Mouse (Mus musculus) CH12.LX (cell line): ENCODE measurements around the gene Id4. TPM values are rescaled to one million over a fixed set of nuclear protein-coding genes. Genes with fewer than 3 reads are reported as not detected.

ENCODE experiments used
- DNase-seq: peaks from one replicate; pipeline ENCODE4 v3.0.0-alpha.2; 2013; ENCODE audit errors: extremely low read depth
- H3K27ac ChIP-seq: 2 replicates; pipeline ENCODE4 v1.5.1; 2012; ENCODE audit warnings: low read depth, mild to moderate bottlenecking, control low read depth, moderate library complexity; ENCODE audit not compliant: insufficient read depth
- H3K27me3 ChIP-seq: replicated peaks from 2 replicates; pipeline ENCODE3; 2012; ENCODE audit warnings: inconsistent platforms
- H3K36me3 ChIP-seq, 2 experiments: replicated peaks in 1 of 2; 2 replicates each; pipeline versions ENCODE3 to v1.6.1; 2012; ENCODE audit warnings: inconsistent platforms in 1 of 2, low read length in 1 of 2, mild to moderate bottlenecking in 1 of 2, mixed read lengths in 1 of 2, moderate library complexity in 1 of 2; ENCODE audit not compliant: control insufficient read depth in 1 of 2, insufficient read depth in 1 of 2
- H3K4me1 ChIP-seq, 2 experiments: 2 replicates each; pipeline ENCODE4 v1.6.1; 2012; ENCODE audit warnings: inconsistent platforms in 1 of 2, moderate library complexity in 1 of 2; ENCODE audit not compliant: insufficient read depth in 2 of 2, control insufficient read depth in 1 of 2
- H3K4me2 ChIP-seq: 2 replicates; pipeline ENCODE4 v1.6.1; 2012; ENCODE audit warnings: low read depth, mild to moderate bottlenecking, control low read depth; ENCODE audit not compliant: poor library complexity, insufficient read depth, severe bottlenecking
- H3K4me3 ChIP-seq, 3 experiments: fragments of 150-350 bp in 1 of 3; sonication (generic) in 1 of 3; replicated peaks in 1 of 3; 2 replicates each; pipeline versions ENCODE3 to v1.5.1; 2011 to 2012; ENCODE audit warnings: low read depth in 2 of 3, low read length in 2 of 3, mild to moderate bottlenecking in 2 of 3, moderate library complexity in 2 of 3, control low read depth in 1 of 3, improper control_type of control experiment in 1 of 3, inconsistent platforms in 1 of 3, mixed read lengths in 1 of 3; ENCODE audit not compliant: poor library complexity in 1 of 3
- H3K79me2 ChIP-seq: replicated peaks from 2 replicates; pipeline ENCODE4 v1.6.1; 2012; ENCODE audit warnings: mild to moderate bottlenecking, moderate library complexity; ENCODE audit not compliant: control insufficient read depth, poor library complexity, insufficient read depth, severe bottlenecking; ENCODE audit errors: extremely low read depth
- H3K9ac ChIP-seq: 2 replicates; pipeline ENCODE4 v1.6.1; 2012; ENCODE audit warnings: low read depth, mild to moderate bottlenecking, control low read depth, moderate library complexity; ENCODE audit not compliant: insufficient read depth
- H3K9me3 ChIP-seq: replicated peaks from 2 replicates; pipeline ENCODE3; 2012; ENCODE audit warnings: low read length, inconsistent platforms, mixed read lengths
- CTCF ChIP-seq, 2 experiments: IDR thresholded peaks in 1 of 2; conservative IDR thresholded peaks in 1 of 2; 2 replicates each; pipeline ENCODE4 v1.5.1; 2011 to 2012; ENCODE audit warnings: low read depth in 2 of 2, low read length in 2 of 2, improper control_type of control experiment in 1 of 2, inconsistent platforms in 1 of 2, mild to moderate bottlenecking in 1 of 2, moderate library complexity in 1 of 2
- ELF1 ChIP-seq: IDR thresholded peaks from 2 replicates; pipeline ENCODE4 v1.6.1; 2014; ENCODE audit warnings: low read depth, mild to moderate bottlenecking, inconsistent platforms, low read length, improper control_type of control experiment
- EP300 ChIP-seq: IDR thresholded peaks from 2 replicates; pipeline ENCODE4 v1.6.1; 2011; ENCODE audit warnings: low read length, improper control_type of control experiment
- GABPA ChIP-seq: IDR thresholded peaks from 2 replicates; pipeline ENCODE4 v1.6.1; 2012; ENCODE audit warnings: low read depth, low read length, improper control_type of control experiment, inconsistent platforms; ENCODE audit not compliant: insufficient replicate concordance
- HCFC1 ChIP-seq: IDR thresholded peaks from 2 replicates; pipeline ENCODE4 v1.6.1; 2012; ENCODE audit warnings: low read depth, mild to moderate bottlenecking, inconsistent platforms, low read length, improper control_type of control experiment
- IRF4 ChIP-seq: IDR thresholded peaks from 2 replicates; pipeline ENCODE4 v1.6.1; 2014; ENCODE audit warnings: low read depth, mild to moderate bottlenecking, inconsistent platforms, low read length, improper control_type of control experiment
- JUN ChIP-seq: IDR thresholded peaks from 2 replicates; pipeline ENCODE4 v1.6.1; 2011; ENCODE audit warnings: low read depth, mild to moderate bottlenecking, low read length, improper control_type of control experiment, moderate library complexity; ENCODE audit not compliant: insufficient read depth
- KAT2A ChIP-seq: IDR thresholded peaks from 2 replicates; pipeline ENCODE4 v1.6.1; 2012; ENCODE audit warnings: low read length, improper control_type of control experiment, inconsistent platforms; ENCODE audit not compliant: insufficient replicate concordance
- MAX ChIP-seq: IDR thresholded peaks from 2 replicates; pipeline ENCODE4 v1.6.1; 2011; ENCODE audit warnings: low read length, improper control_type of control experiment
- POLR2AphosphoS2 ChIP-seq: IDR thresholded peaks from 2 replicates; pipeline ENCODE4 v1.6.1; 2011; ENCODE audit warnings: low read depth, low read length, improper control_type of control experiment
- RAD21 ChIP-seq: IDR thresholded peaks from 2 replicates; pipeline ENCODE4 v1.6.1; 2011; ENCODE audit warnings: low read depth, mild to moderate bottlenecking, low read length, improper control_type of control experiment, moderate library complexity
- RCOR1 ChIP-seq: conservative IDR thresholded peaks from 2 replicates; pipeline ENCODE4 v1.6.1; 2012; ENCODE audit warnings: low read depth, mild to moderate bottlenecking, inconsistent platforms, low read length, improper control_type of control experiment
- SMC3 ChIP-seq: IDR thresholded peaks from 2 replicates; pipeline ENCODE4 v1.6.1; 2011; ENCODE audit warnings: low read depth, low read length, improper control_type of control experiment
- TBP ChIP-seq: conservative IDR thresholded peaks from 2 replicates; pipeline ENCODE4 v1.6.1; 2011; ENCODE audit warnings: low read depth, low read length, improper control_type of control experiment
- UBTF ChIP-seq: IDR thresholded peaks from 2 replicates; pipeline ENCODE4 v1.6.1; 2012; ENCODE audit warnings: low read depth, mild to moderate bottlenecking, inconsistent platforms, low read length, improper control_type of control experiment, moderate library complexity
- ZKSCAN1 ChIP-seq: IDR thresholded peaks from 2 replicates; pipeline ENCODE4 v1.6.1; 2012; ENCODE audit warnings: low read depth, inconsistent platforms, low read length, improper control_type of control experiment, borderline replicate concordance
- ZMIZ1 ChIP-seq: IDR thresholded peaks from 2 replicates; pipeline ENCODE4 v1.6.1; 2012; ENCODE audit warnings: low read depth, mild to moderate bottlenecking, inconsistent platforms, low read length, improper control_type of control experiment
- ZNF384 ChIP-seq: IDR thresholded peaks from 2 replicates; pipeline ENCODE4 v1.6.1; 2012; ENCODE audit warnings: low read depth, low read length, improper control_type of control experiment, inconsistent platforms
- dilution Hi-C: fragments of 300-500 bp; cut with MboI; formaldehyde crosslinking; loops from 2 replicates; pipeline ENCODE4 v1.14.3; 2020; ENCODE audit warnings: low sequenced_read_pairs; ENCODE audit not compliant: extremely low pct_unique_long_range_greater_than_20kb, extremely low pct_ligation_motif_present
- in situ Hi-C: fragments of 300-500 bp; cut with MboI; formaldehyde crosslinking; loops from 3 replicates; pipeline ENCODE4 v1.14.3; 2019; ENCODE audit warnings: low sequenced_read_pairs, low pct_ligation_motif_present, low pct_unique_long_range_greater_than_20kb, mixed read lengths
- polyA plus RNA-seq: library from polyadenylated mRNA; unstranded; fragments of >175 nt; gene quantifications from 2 replicates; pipeline ENCODE4 v1.2.1, GENCODE M21; 2012; ENCODE audit warnings: low read depth; ENCODE audit not compliant: insufficient read length
- total RNA-seq, 2 experiments: library from RNA; depleted of rRNA; stranded (reverse); fragments of 300-350 nt in 1 of 2; fragments of >200 nt in 1 of 2; gene quantifications; 2 replicates each; pipeline ENCODE4 v1.2.3; 2012 to 2014

Gene Id4
- total and polyA plus RNA-seq, 3 experiments: not detected

DNA sequence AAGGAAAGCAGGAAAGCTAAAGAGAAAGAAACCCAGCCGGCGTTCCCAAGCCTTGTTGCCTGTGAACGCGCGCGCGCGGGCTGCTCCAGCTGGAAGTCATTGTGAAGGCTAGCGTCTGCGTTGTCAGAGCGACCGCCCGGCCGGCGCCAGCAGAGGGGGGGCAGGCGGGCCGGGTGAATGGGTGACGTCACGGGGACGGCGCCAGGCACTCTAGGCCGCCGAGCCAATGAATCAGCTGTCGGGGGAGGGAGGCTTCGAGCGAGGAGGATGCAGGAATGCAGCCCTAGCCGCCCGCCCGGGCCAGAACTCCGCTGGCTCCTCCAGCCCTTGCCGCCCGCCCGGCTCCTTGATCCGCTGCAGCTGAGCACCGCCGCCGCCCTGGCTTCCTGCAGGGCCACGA is 33.3 kb upstream of the Id4 start:
- no peak overlapping the region for H3K4me3 ChIP-seq
- TF ChIP-seq EP300 (no peak), ZMIZ1 (no peak), UBTF (no peak), RAD21 (no peak), ZNF384 (no peak), GABPA (no peak), CTCF (conservative IDR thresholded peaks at IDR 0.05 in 1 of 2, IDR thresholded peaks at IDR 0.05 in 1 of 2; ENCODE audit: low read depth in 2 of 2, low read length in 2 of 2) (no peak)
- no peaks in the 10 kb centered on the region for H3K36me3 ChIP-seq
- no peak for DNase-seq
- H3K79me2 ChIP-seq: no peaks in the 10 kb centered on the region
- H3K9ac ChIP-seq: no peak overlapping the region
- H3K4me2 ChIP-seq: no peak overlapping the region
- no peaks in the 10 kb centered on the region for H3K27me3 ChIP-seq
- H3K9me3 ChIP-seq: peaks cover 53% of the 10 kb centered on the region
- no peaks in the 10 kb centered on the region for H3K4me1 ChIP-seq
- H3K27ac ChIP-seq: no peak overlapping the region
- dilution Hi-C loops: no loop called here
- in situ Hi-C loops: no loop called here

GRCm38 (mm10) chr13:48228114-48228513 is 32.9 kb upstream of the Id4 start:
- no peak overlapping the region for H3K9ac ChIP-seq
- no peaks in the 10 kb centered on the region for H3K27me3 ChIP-seq
- dilution Hi-C loops: no loop called here
- TF ChIP-seq MAX (no peak), ZKSCAN1 (no peak), IRF4 (no peak), HCFC1 (no peak), ELF1 (no peak), KAT2A (no peak), POLR2AphosphoS2 (no peak), SMC3 (no peak)
- no peak overlapping the region for H3K4me3 ChIP-seq
- peaks cover 53% of the 10 kb centered on the region for H3K9me3 ChIP-seq
- no peaks in the 10 kb centered on the region for H3K4me1 ChIP-seq
- in situ Hi-C loops: no loop called here
- no peaks in the 10 kb centered on the region for H3K36me3 ChIP-seq
- no peak for DNase-seq
- H3K4me2 ChIP-seq: no peak overlapping the region
- H3K27ac ChIP-seq: no peak overlapping the region
- no peaks in the 10 kb centered on the region for H3K79me2 ChIP-seq

DNA sequence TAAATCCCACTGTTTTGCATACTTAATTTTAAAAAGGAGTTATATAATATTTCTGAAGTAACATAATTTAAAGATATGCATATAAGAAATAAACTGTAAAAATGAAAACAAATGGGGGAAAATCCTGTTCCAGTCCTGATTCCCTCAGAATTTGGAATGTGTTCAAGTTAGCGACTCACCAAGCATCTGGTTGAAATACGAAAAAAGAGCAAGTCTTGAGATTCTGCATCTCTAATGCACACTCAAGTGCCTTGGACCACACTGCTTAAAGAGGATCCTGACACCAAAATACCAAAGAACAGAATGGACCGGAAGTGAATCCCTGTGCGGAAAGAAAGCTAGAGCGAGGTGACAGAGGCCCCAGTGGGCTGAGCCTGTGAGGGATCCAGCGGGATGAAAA is 30.0 kb upstream of the Id4 start:
- in situ Hi-C loops: no loop called here
- dilution Hi-C loops: no loop called here
- Histone ChIP-seq H3K27ac (no peak overlapping the region), H3K9ac (no peak overlapping the region), H3K27me3 (no peaks in the 10 kb centered on the region), H3K4me1 (no peaks in the 10 kb centered on the region), H3K4me2 (no peak overlapping the region), H3K4me3 (no peak overlapping the region), H3K36me3 (no peaks in the 10 kb centered on the region), H3K9me3 (peaks cover 57% of the 10 kb centered on the region), H3K79me2 (no peaks in the 10 kb centered on the region)
- TF ChIP-seq ZNF384: no peak
- TF ChIP-seq GABPA: no peak
- no peak for TF ChIP-seq UBTF
- TF ChIP-seq JUN: no peak
- no peak for TF ChIP-seq RCOR1
- no peak for TF ChIP-seq IRF4
- TF ChIP-seq SMC3: no peak
- no peak for TF ChIP-seq TBP
- no peak for DNase-seq
